Mouse (Mus musculus) urinary bladder, postnatal 10 days (tissue): ENCODE measurements at regions not wholly inside any gene's neighbourhood (a gene's known extent, or its start where the extent isn't known, plus 50 kb on each side); places are given as distances from the start of the nearest gene placed in this dataset.

Experiments
- DNase-seq: peaks from one replicate; pipeline ENCODE4 v3.0.0; 2022; ENCODE audit warnings: low spot score

- DNase-seq = no peak
Measured at GRCm38 (mm10) chr4:124321221-124321620, 289.4 kb downstream of the 3100002H09Rik start.

GRCm38 (mm10) chr4:124317042-124317441 is 293.6 kb downstream of the 3100002H09Rik start:
- DNase-seq = no peak

- no peak for DNase-seq
Measured at GRCm38 (mm10) chr4:124311657-124312056, 298.9 kb downstream of the 3100002H09Rik start.

GRCm38 (mm10) chr4:124310594-124310993 is 300.0 kb downstream of the 3100002H09Rik start:
- no peak for DNase-seq

GRCm38 (mm10) chr4:124305871-124306555 is 304.6 kb downstream of the 3100002H09Rik start:
- no peak for DNase-seq

- DNase-seq = no peak
Measured at GRCm38 (mm10) chr4:124302950-124303349, 307.7 kb downstream of the 3100002H09Rik start.

- no peak for DNase-seq
Measured at GRCm38 (mm10) chr4:124298667-124299437, 311.8 kb downstream of the 3100002H09Rik start.

GRCm38 (mm10) chr4:124292254-124292653 is 318.3 kb downstream of the 3100002H09Rik start:
- no peak for DNase-seq

GRCm38 (mm10) chr4:124291767-124292166 is 318.8 kb downstream of the 3100002H09Rik start:
- DNase-seq = no peak

- no peak for DNase-seq
Measured at GRCm38 (mm10) chr4:124287471-124287870, 323.1 kb downstream of the 3100002H09Rik start.

- no peak for DNase-seq
Measured at GRCm38 (mm10) chr4:124278681-124279080, 331.9 kb downstream of the 3100002H09Rik start.

GRCm38 (mm10) chr4:124277456-124278181 is 333.0 kb downstream of the 3100002H09Rik start:
- DNase-seq = no peak

- no peak for DNase-seq
Measured at GRCm38 (mm10) chr4:124276741-124277455, 333.7 kb downstream of the 3100002H09Rik start.

GRCm38 (mm10) chr4:124272002-124272401 is 338.6 kb downstream of the 3100002H09Rik start:
- no peak for DNase-seq

- no peak for DNase-seq
Measured at GRCm38 (mm10) chr4:124268404-124268803, 342.2 kb downstream of the 3100002H09Rik start.

- DNase-seq = no peak
Measured at GRCm38 (mm10) chr4:124266573-124266972, 344.0 kb downstream of the 3100002H09Rik start.

GRCm38 (mm10) chr4:124265527-124265926 is 345.1 kb downstream of the 3100002H09Rik start:
- DNase-seq = no peak

GRCm38 (mm10) chr4:124257006-124257405 is 339.2 kb upstream of the 4930535I16Rik start:
- no peak for DNase-seq

- DNase-seq = no peak
Measured at GRCm38 (mm10) chr4:124256515-124256914, 338.7 kb upstream of the 4930535I16Rik start.

GRCm38 (mm10) chr4:124255183-124255543 is 337.3 kb upstream of the 4930535I16Rik start:
- DNase-seq = no peak

- no peak for DNase-seq
Measured at GRCm38 (mm10) chr4:124254446-124255182, 336.8 kb upstream of the 4930535I16Rik start.
